Mouse (Mus musculus) left cerebral cortex, adult 11 months (tissue): ENCODE results near the gene Isg20.

ENCODE experiments used
- DNase-seq: peaks from one replicate; pipeline ENCODE4 v3.0.0; 2022; ENCODE audit warnings: low spot score

The Isg20 gene

GRCm38 (mm10) chr7:78912974-78913474 is at the start of gene Isg20:
TSS of gene Isg20 (plus strand) at chr7:78913424.
- DNase-seq: no peak

DNA sequence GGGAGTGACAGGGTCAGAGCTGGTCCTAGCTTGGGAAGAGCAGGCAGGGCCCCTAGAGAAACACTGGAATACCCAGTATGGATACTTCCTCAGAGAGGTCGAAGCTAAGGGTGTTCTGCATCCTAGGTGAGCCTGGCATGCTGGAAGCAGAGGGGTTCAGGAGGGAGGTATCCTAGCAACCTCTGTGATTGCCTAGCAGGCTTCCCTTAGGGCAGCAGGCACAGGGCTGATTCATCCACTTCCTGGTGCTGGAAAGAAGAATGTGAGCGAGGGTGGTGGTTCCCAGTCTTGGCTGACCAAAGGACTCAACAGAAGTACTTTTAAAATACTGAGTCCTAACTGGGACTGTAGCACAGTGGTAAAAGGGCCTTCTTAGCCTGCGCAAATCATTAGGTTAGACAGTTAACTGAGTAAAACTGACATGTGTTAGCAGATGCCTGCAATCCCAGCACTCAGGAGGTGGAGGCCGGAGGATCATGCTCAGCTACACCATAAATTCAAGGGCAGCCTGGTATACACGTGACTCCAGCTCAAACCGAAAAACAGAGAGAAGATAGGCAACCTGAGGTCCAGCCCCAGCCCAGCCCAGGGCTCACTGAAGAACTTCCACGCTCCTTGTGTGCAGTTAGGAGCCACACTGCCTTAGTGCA is 49.3 kb upstream of the Isg20 start:
- no peak for DNase-seq

- DNase-seq: no peak
Measured at GRCm38 (mm10) chr7:78864446-78864802, 48.8 kb upstream of the Isg20 start.

- no peak for DNase-seq
Measured at GRCm38 (mm10) chr7:78865212-78865949, 47.8 kb upstream of the Isg20 start.

DNA sequence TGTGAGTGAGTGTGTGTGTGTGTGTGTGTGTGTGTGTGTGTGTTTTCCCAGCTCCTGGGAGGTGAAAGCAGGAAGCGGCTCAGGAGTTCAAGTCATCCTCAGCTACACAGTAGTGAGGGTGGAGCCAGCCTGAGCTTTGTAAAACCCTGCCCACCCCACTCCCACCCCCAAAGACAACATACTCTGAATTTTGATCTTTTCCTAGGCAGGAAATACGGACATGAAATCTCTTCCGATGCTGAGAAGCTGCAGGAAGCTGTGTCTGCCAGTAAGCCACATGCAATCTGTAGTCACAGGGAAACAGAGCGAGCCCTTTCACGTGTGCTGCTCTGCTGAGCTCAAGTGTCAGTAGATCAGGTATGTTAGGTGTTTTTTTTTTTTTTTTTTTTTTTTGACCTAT is 44.5 kb upstream of the Isg20 start:
- DNase-seq: no peak

DNA sequence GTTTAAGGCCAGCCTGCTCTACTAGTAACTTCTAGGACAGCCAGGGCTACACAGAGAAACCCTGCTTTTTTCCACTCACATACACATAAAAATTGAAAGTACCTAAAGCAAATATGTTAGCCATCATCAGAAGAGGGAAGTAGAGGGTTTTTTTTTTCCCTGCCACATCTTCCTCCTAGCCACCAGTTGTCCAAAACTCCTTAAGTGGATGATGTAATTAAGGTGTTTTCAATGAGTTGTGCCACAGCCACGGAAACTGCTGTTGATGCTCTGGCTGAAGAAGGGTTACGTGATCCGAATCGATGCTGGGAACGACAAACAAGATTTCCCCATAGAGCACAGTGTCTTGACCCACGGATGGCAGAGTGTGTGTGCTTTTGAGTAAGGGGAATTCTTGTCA is 40.9 kb upstream of the Isg20 start:
- DNase-seq: no peak

DNA sequence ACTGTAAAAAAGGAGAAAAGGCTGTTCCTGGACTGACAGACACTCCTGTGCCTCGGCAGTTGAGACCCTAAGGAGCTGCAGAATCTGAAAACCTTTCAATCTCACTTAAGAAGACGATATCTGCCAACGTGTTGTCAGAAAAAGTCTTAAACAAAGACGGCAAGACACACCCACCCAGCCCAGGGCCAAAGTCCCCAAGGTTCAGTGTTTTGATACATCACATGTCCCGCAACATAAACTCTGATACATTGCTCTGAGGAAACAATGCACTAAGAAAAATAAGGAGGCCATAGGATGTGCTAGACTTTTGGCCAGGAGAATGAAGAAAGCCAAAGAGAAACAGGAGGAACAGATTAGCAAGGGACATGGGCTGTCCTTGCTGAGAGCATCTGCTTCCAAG is 40.4 kb upstream of the Isg20 start:
- DNase-seq: no peak

DNA sequence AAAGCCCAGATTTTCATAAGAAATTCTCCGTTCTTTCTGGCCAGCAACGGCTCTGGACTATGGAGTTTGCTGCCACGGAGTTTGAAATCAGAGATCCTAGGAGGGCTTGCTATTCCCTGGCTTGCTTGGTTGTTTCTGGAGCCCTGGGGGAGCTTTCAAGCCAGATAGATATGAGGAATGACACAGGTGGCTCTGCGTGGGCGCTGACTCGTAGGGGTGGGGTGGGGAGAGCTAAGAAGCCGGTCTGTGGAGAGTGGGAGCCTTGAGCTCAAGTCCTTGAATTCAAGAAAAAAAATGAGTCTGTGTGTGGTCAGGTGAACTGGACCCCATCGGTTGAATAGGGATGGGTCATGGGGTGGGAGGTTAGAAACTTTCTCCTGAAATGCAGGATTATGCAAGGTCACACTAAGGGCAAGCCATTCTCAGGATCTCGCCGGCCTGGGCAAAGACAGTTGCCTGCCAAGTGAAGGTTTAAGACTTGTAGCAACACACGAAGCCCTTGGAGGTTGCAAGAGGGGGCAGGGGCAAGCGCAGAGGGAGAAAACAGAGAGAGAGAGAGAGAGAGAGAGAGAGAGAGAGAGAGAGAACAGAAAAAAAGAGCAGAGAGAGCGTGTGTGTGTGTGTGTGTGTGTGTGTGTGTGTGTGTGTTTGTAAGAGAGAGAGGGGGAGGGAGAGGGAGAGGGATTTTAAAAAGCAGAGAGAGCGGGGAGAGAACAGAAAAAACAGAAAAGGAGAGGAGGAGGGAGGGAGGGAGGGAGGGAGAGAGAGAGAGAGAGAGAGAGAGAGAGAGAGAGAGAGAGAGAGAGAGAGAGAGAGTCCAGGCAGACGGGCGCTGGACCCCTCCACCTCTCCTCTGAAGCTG is 31.4 kb upstream of the Isg20 start:
- DNase-seq: no peak

- no peak for DNase-seq
Measured at GRCm38 (mm10) chr7:78882469-78882837, 30.8 kb upstream of the Isg20 start.

DNA sequence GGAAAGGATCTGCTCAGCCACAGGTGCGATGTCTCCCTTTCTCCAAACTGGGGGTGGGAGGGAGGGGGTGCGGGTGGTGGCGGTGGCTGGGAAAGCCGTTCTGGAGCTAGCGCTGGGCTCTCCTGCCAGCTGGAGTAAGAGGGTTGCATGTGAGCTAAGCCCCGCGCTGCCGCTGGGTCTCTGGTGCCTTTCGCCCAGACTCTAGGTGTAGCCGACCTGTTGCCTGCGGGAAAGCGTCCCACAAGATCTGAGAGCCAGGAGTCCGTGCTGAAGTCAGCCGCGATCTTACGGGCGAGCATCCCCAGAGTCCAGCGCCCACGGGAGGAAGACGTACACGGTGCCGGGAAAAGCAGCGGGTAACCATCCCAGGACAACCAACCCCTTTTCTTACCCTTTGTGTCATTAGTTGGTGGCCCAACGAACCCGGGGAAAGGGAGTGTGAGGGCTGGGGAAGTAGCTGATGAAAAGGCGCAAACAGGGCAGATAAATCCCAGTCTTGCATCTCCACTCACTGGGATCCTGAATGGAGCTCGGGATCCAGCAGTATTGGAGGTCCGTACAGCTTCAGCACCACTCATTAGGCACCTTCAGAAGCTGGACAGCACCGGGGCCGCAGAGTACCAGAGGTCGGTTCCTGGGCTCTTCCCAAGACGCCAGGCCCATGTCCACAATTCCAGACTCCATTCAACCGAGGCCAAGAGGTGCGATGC is 30.1 kb upstream of the Isg20 start:
- DNase-seq: no peak

DNA sequence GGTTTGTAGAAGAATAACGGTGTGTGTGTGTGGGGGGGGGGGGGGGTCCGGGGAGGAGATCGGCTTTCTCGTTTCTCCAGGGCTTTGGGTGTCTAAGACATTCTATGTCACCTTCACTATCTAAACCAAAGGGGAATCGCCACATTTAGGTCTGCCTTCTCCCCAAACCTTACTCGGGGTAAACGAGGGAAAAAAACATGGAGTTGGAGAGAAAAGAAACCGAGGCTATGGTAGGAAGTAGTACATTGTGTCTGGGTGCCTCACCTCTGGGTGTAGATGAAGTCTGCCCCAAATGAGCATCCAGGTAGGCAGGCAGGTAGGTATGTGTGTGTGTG is 29.5 kb upstream of the Isg20 start:
- no peak for DNase-seq

- DNase-seq: no peak
Measured at GRCm38 (mm10) chr7:78884139-78884538, 29.1 kb upstream of the Isg20 start.

- no peak for DNase-seq
Measured at GRCm38 (mm10) chr7:78885404-78885803, 27.8 kb upstream of the Isg20 start.

- no peak for DNase-seq
Measured at GRCm38 (mm10) chr7:78886496-78886895, 26.7 kb upstream of the Isg20 start.

- DNase-seq: no peak
Measured at GRCm38 (mm10) chr7:78887431-78887842, 25.8 kb upstream of the Isg20 start.

- peak; percentile 53 for DNase-seq
Measured at GRCm38 (mm10) chr7:78890641-78891040, 22.6 kb upstream of the Isg20 start.

GRCm38 (mm10) chr7:78893917-78894316 is 19.3 kb upstream of the Isg20 start:
- DNase-seq: no peak

- no peak for DNase-seq
Measured at GRCm38 (mm10) chr7:78895021-78895652, 18.1 kb upstream of the Isg20 start.

- peak; percentile 97 for DNase-seq
Measured at GRCm38 (mm10) chr7:78895653-78896333, 17.4 kb upstream of the Isg20 start, which contains the start of gene Aen. TSS of gene Aen (plus strand) at chr7:78895854.

DNA sequence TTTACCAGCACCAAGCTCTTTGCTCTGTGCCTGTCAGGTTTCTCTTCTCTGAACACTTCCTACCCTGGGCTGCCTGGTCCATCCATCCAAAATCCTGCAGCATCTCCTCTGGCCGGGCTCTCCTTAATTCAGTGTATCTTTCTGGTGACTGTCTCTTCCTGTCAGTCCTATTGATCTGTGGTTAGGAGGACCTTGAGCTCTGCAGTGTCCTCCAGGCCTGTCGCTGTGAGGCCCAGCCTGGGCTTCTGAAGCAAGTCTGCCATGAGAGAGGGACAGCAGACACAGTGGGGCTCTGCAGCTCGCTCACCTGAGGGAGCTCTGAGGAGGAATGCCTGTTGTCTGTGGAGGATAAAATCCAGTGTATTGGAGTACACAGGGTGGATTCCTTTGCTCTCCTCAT is 15.7 kb upstream of the Isg20 start:
- DNase-seq: no peak
